Mouse (Mus musculus) limb, embryonic 10.5 days (tissue): ENCODE measurements around the gene Hexim1. TPM values are rescaled to one million over a fixed set of nuclear protein-coding genes. Genes with fewer than 3 reads are reported as not detected.
A peak's percentile ranks its signal among the peaks of the same experiment; 100 is the strongest.

ENCODE experiments used
- DNase-seq: peaks from one replicate; pipeline ENCODE4 v3.0.0-alpha.2; 2017; ENCODE audit warnings: low spot score
- H3K27ac ChIP-seq: fragments of 300-500 bp; sonication (generic); 2 replicates; pipeline ENCODE4 v1.5.1; 2016; ENCODE audit warnings: mild to moderate bottlenecking
- H3K27me3 ChIP-seq: fragments of 300-500 bp; sonication (generic); 2 replicates; pipeline ENCODE4 v1.6.1; 2016; ENCODE audit warnings: low read depth, mild to moderate bottlenecking; ENCODE audit not compliant: poor library complexity, severe bottlenecking
- H3K36me3 ChIP-seq: fragments of 300-500 bp; sonication (generic); 2 replicates; pipeline ENCODE4 v1.6.1; 2016; ENCODE audit warnings: mild to moderate bottlenecking, moderate library complexity
- H3K4me1 ChIP-seq: fragments of 300-500 bp; sonication (generic); 2 replicates; pipeline ENCODE4 v1.6.1; 2016
- H3K4me3 ChIP-seq: fragments of 300-500 bp; sonication (generic); 2 replicates; pipeline ENCODE4 v1.5.1; 2016; ENCODE audit warnings: mild to moderate bottlenecking, moderate library complexity
- H3K9me3 ChIP-seq: fragments of 300-500 bp; sonication (generic); replicated peaks from 2 replicates; pipeline ENCODE4 v1.6.1; 2016; ENCODE audit warnings: mild to moderate bottlenecking
- WGBS: fragments of 180-500 bp; shearing (Covaris S2); methylation state at CpG from one replicate; pipeline ENCODE4 v1.1.7; 2016; 5-methylcytosine and 5-hydroxymethylcytosine counted together
- polyA plus RNA-seq: library from polyadenylated mRNA; unstranded; fragments of >200 nt; fragmentation: Nextera tagmentation; extraction: Ambion mirVana; gene quantifications from 2 replicates; pipeline ENCODE4 v1.2.1, GENCODE M21; 2016

Gene Hexim1
- polyA plus RNA-seq, 1 experiment from 2014 or later = 2.4 TPM

- Histone ChIP-seq H3K4me1 (peaks cover 26% of the 10 kb centered on the region), H3K27ac (no peak overlapping the region), H3K9me3 (no peaks in the 10 kb centered on the region), H3K4me3 (no peak overlapping the region), H3K27me3 (no peaks in the 10 kb centered on the region), H3K36me3 (peaks cover 24% of the 10 kb centered on the region)
- no peak for DNase-seq
- WGBS = 88% methylated on average over 8 of the region's 8 CpGs
Observed at GRCm38 (mm10) chr11:103136039-103136577, 20.1 kb downstream of the Hexim1 start.

- Histone ChIP-seq H3K27me3 (no peaks in the 10 kb centered on the region), H3K4me1 (peaks cover 43% of the 10 kb centered on the region), H3K27ac (peak overlapping the region; percentile 88; the same call in 1 of the 2 replicates), H3K4me3 (no peak overlapping the region), H3K36me3 (peaks cover 24% of the 10 kb centered on the region), H3K9me3 (no peaks in the 10 kb centered on the region)
- 85% methylated on average over 14 of the region's 14 CpGs for WGBS
- DNase-seq = no peak
Observed at GRCm38 (mm10) chr11:103139951-103140762, 24.1 kb downstream of the Hexim1 start.

GRCm38 (mm10) chr11:103140763-103141100, 24.7 kb downstream of the Hexim1 start:
- no peak overlapping the region for H3K4me3 ChIP-seq
- no peaks in the 10 kb centered on the region for H3K9me3 ChIP-seq
- WGBS = 60% methylated on average over 6 of the region's 6 CpGs
- H3K4me1 ChIP-seq = peaks cover 46% of the 10 kb centered on the region
- H3K27me3 ChIP-seq = no peaks in the 10 kb centered on the region
- H3K36me3 ChIP-seq = peaks cover 24% of the 10 kb centered on the region
- no peak for DNase-seq
- peak overlapping the region; percentile 88 for H3K27ac ChIP-seq

- Histone ChIP-seq H3K4me3 (no peak overlapping the region), H3K4me1 (peaks cover 46% of the 10 kb centered on the region), H3K27ac (peak overlapping the region; percentile 88), H3K36me3 (peaks cover 24% of the 10 kb centered on the region), H3K9me3 (no peaks in the 10 kb centered on the region), H3K27me3 (no peaks in the 10 kb centered on the region)
- peak; percentile 43 for DNase-seq
- WGBS = 46% methylated on average over 10 of the region's 11 CpGs
Observed at GRCm38 (mm10) chr11:103141101-103141943, 25.3 kb downstream of the Hexim1 start.

GRCm38 (mm10) chr11:103141944-103142255, 25.9 kb downstream of the Hexim1 start:
- Histone ChIP-seq H3K4me1 (peaks cover 46% of the 10 kb centered on the region), H3K9me3 (no peaks in the 10 kb centered on the region), H3K27ac (peak overlapping the region; percentile 88), H3K36me3 (peaks cover 24% of the 10 kb centered on the region), H3K27me3 (no peaks in the 10 kb centered on the region), H3K4me3 (no peak overlapping the region)
- WGBS = 27% methylated on average over 1 of the region's 1 CpGs
- DNase-seq = no peak

GRCm38 (mm10) chr11:103142441-103143182, 26.6 kb downstream of the Hexim1 start:
- no peaks in the 10 kb centered on the region for H3K9me3 ChIP-seq
- 31% methylated on average over 8 of the region's 8 CpGs for WGBS
- H3K4me3 ChIP-seq = peak overlapping the region; percentile 34
- H3K36me3 ChIP-seq = peaks cover 24% of the 10 kb centered on the region
- H3K4me1 ChIP-seq = peaks cover 46% of the 10 kb centered on the region
- peak; percentile 47 for DNase-seq
- H3K27me3 ChIP-seq = no peaks in the 10 kb centered on the region
- H3K27ac ChIP-seq = peak overlapping the region; percentile 88

GRCm38 (mm10) chr11:103144309-103145285, 28.6 kb downstream of the Hexim1 start:
- Histone ChIP-seq H3K9me3 (no peaks in the 10 kb centered on the region), H3K36me3 (peaks cover 7% of the 10 kb centered on the region), H3K27ac (peak overlapping the region; percentile 33), H3K4me3 (no peak overlapping the region), H3K27me3 (no peaks in the 10 kb centered on the region), H3K4me1 (peaks cover 46% of the 10 kb centered on the region)
- DNase-seq = no peak
- 43% methylated on average over 12 of the region's 12 CpGs for WGBS

GRCm38 (mm10) chr11:103146386-103146785, 30.4 kb downstream of the Hexim1 start:
- no peak for DNase-seq
- Histone ChIP-seq H3K4me1 (peaks cover 34% of the 10 kb centered on the region), H3K9me3 (no peaks in the 10 kb centered on the region), H3K27ac (no peak overlapping the region), H3K4me3 (no peak overlapping the region), H3K27me3 (no peaks in the 10 kb centered on the region), H3K36me3 (no peaks in the 10 kb centered on the region)
- 89% methylated on average over 4 of the region's 4 CpGs for WGBS

GRCm38 (mm10) chr11:103147766-103148165, 31.7 kb downstream of the Hexim1 start:
- Histone ChIP-seq H3K27me3 (no peaks in the 10 kb centered on the region), H3K9me3 (no peaks in the 10 kb centered on the region), H3K27ac (no peak overlapping the region), H3K4me1 (peaks cover 20% of the 10 kb centered on the region), H3K4me3 (no peak overlapping the region), H3K36me3 (no peaks in the 10 kb centered on the region)
- 77% methylated on average over 4 of the region's 4 CpGs for WGBS
- no peak for DNase-seq

GRCm38 (mm10) chr11:103149771-103150170, 33.7 kb downstream of the Hexim1 start:
- Histone ChIP-seq H3K4me1 (peaks cover 8% of the 10 kb centered on the region), H3K9me3 (no peaks in the 10 kb centered on the region), H3K36me3 (no peaks in the 10 kb centered on the region), H3K4me3 (no peak overlapping the region), H3K27ac (no peak overlapping the region), H3K27me3 (no peaks in the 10 kb centered on the region)
- DNase-seq = no peak
- 89% methylated on average over 4 of the region's 4 CpGs for WGBS

- Histone ChIP-seq H3K36me3 (no peaks in the 10 kb centered on the region), H3K4me3 (peak overlapping the region; percentile 43), H3K9me3 (no peaks in the 10 kb centered on the region), H3K4me1 (peaks cover 9% of the 10 kb centered on the region), H3K27ac (peak overlapping the region; percentile 51), H3K27me3 (no peaks in the 10 kb centered on the region)
- WGBS = 1% methylated on average over 25 of the region's 25 CpGs
- peak; percentile 100 for DNase-seq
Observed at GRCm38 (mm10) chr11:103158621-103159478, 42.8 kb downstream of the Hexim1 start.
